Mouse (Mus musculus) limb, embryonic 13.5 days (tissue): ENCODE measurements around the gene Rptor. TPM values are rescaled to one million over a fixed set of nuclear protein-coding genes. Genes with fewer than 3 reads are reported as not detected.
A peak's percentile ranks its signal among the peaks of the same experiment; 100 is the strongest.

Source experiments
- ATAC-seq: fragments of 200-750 bp; cut with Nextera tagmentation; 2 replicates; pipeline ENCODE4 v1.8.0; 2017; ENCODE audit warnings: low read depth, moderate number of reproducible peaks, moderate TSS enrichment; ENCODE audit not compliant: low FRiP score
- H3K27ac ChIP-seq: fragments of 300-500 bp; sonication (generic); 2 replicates; pipeline ENCODE4 v1.5.1; 2015; ENCODE audit warnings: inconsistent platforms, mild to moderate bottlenecking, moderate library complexity
- H3K27me3 ChIP-seq: fragments of 300-500 bp; sonication (generic); 2 replicates; pipeline ENCODE4 v1.6.1; 2015; ENCODE audit warnings: mild to moderate bottlenecking, inconsistent platforms
- H3K36me3 ChIP-seq: fragments of 300-500 bp; sonication (generic); 2 replicates; pipeline ENCODE4 v1.6.1; 2015; ENCODE audit warnings: inconsistent platforms, mild to moderate bottlenecking, moderate library complexity
- H3K4me1 ChIP-seq: fragments of 300-500 bp; sonication (generic); 2 replicates; pipeline ENCODE4 v1.6.1; 2015; ENCODE audit warnings: inconsistent platforms
- H3K4me2 ChIP-seq: fragments of 300-500 bp; sonication (generic); replicated peaks from 2 replicates; pipeline ENCODE4 v1.6.1; 2015; ENCODE audit warnings: inconsistent platforms, mild to moderate bottlenecking, moderate library complexity
- H3K4me3 ChIP-seq: fragments of 300-500 bp; sonication (generic); 2 replicates; pipeline ENCODE4 v1.5.1; 2015; ENCODE audit warnings: moderate library complexity, mild to moderate bottlenecking, inconsistent platforms
- H3K9ac ChIP-seq: fragments of 300-500 bp; sonication (generic); 2 replicates; pipeline ENCODE4 v1.6.1; 2015; ENCODE audit warnings: mild to moderate bottlenecking, inconsistent platforms
- H3K9me3 ChIP-seq: fragments of 300-500 bp; sonication (generic); 2 replicates; pipeline ENCODE4 v1.6.1; 2016; ENCODE audit warnings: inconsistent platforms
- WGBS: fragments of 180-500 bp; shearing (Covaris S2); methylation state at CpG from one replicate; pipeline ENCODE4 v1.1.7; 2015; 5-methylcytosine and 5-hydroxymethylcytosine counted together
- polyA plus RNA-seq: library from polyadenylated mRNA; unstranded; fragments of >200 nt; fragmentation: Nextera tagmentation; extraction: Ambion mirVana; gene quantifications from 2 replicates; pipeline ENCODE4 v1.2.1, GENCODE M21; 2015

Rptor gene
- polyA plus RNA-seq, 1 experiment from 2014 or later, result 11.2 TPM

DNA sequence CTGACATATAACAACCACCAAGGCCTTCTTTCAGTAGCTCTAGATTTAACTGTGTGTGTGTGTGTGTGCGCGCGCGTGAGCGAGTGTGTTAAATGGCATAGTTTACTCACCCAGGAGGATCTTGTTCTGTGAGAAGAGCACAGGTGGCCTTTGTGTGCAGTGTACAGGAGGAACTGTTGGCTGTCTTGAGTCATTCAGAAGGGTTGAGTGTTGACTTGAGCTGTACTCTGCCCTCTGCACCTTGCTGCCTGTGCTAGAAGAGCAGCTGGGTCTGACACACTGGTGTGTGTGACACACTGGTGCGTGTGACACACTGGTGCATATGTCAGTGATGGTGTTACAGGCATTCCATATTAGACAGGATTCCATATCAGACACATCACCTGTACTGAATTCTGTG, 8.8 kb downstream of the Rptor start:
- WGBS, result 95% methylated on average over 6 of the region's 6 CpGs
- ATAC-seq, result no peak
- H3K4me2 ChIP-seq, result no peak overlapping the region
- no peak overlapping the region for H3K4me3 ChIP-seq
- no peaks in the 10 kb centered on the region for H3K9me3 ChIP-seq
- H3K36me3 ChIP-seq, result peaks cover 19% of the 10 kb centered on the region
- H3K27me3 ChIP-seq, result no peaks in the 10 kb centered on the region
- no peaks in the 10 kb centered on the region for H3K4me1 ChIP-seq
- H3K9ac ChIP-seq, result no peak overlapping the region
- H3K27ac ChIP-seq, result no peak overlapping the region

DNA sequence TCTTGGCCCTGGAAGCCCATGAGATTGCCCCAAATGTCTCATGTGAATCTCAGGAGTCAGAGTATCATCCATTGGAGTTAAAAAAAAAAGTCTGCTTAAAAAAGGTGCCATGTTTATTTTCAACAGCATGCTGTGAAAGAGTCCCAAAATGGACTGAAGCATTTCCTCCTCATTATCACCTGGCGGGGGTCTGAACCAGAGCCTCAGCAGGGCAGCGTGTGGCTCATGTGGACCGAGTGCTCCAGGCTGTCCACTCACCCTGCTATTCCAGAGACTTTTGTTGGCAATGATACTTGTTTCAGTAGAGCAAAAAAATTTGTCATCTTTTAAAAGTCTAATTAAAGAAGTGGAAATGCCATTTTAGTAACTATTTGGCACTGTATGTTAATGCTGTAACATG, 9.5 kb downstream of the Rptor start:
- no peak for ATAC-seq
- Histone ChIP-seq H3K36me3 (peaks cover 13% of the 10 kb centered on the region), H3K4me2 (no peak overlapping the region), H3K27ac (no peak overlapping the region), H3K9me3 (no peaks in the 10 kb centered on the region), H3K4me1 (no peaks in the 10 kb centered on the region), H3K4me3 (no peak overlapping the region), H3K27me3 (no peaks in the 10 kb centered on the region), H3K9ac (no peak overlapping the region)
- 51% methylated on average over 3 of the region's 3 CpGs for WGBS

DNA sequence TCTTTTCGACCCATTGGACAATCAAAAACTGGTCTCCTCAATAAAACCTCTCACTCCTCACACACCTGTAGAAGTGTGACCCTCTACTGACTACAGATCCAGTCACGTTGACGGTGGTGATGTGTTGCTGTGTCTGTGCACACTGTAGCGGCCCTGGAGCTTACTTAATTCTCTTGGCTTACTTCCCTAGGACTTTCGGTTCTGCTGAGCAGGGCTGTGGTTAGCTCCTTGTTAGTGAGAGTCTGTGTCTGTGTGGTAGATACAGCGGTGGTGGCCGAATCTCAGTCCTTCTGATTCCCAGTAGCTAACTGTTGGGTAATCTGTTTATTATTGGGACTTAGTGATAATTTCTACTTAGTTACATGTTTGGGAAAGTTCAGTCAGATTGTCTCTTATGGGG, 12.4 kb downstream of the Rptor start:
- Histone ChIP-seq H3K4me2 (no peak overlapping the region), H3K36me3 (no peaks in the 10 kb centered on the region), H3K4me3 (no peak overlapping the region), H3K4me1 (no peaks in the 10 kb centered on the region), H3K9me3 (no peaks in the 10 kb centered on the region), H3K27ac (no peak overlapping the region), H3K27me3 (no peaks in the 10 kb centered on the region), H3K9ac (no peak overlapping the region)
- no peak for ATAC-seq
- WGBS, result 83% methylated on average over 7 of the region's 7 CpGs

DNA sequence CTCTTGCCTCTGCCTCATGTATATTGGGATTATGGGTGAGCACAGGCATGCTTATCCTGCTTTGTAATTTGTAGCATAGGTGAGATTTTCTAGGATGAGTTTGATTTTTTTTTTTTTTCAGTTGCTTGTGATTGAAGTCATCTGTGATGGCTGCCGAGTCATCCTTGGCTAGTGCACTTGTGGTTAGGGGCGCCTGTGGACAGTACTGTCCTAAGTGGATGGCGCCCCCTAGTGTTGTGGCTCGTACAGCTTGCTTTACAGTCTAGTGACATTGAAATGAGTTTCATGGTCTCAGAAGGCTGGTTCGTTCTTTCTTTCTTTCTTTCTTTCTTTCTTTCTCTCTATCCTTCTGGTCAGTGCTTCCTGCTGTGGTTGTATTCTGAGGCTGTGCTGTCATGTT, 16.1 kb downstream of the Rptor start:
- peaks cover 31% of the 10 kb centered on the region for H3K4me1 ChIP-seq
- no peak for ATAC-seq
- H3K4me3 ChIP-seq, result no peak overlapping the region
- WGBS, result 51% methylated on average over 5 of the region's 5 CpGs
- no peaks in the 10 kb centered on the region for H3K36me3 ChIP-seq
- H3K9ac ChIP-seq, result no peak overlapping the region
- no peak overlapping the region for H3K27ac ChIP-seq
- H3K27me3 ChIP-seq, result no peaks in the 10 kb centered on the region
- H3K4me2 ChIP-seq, result no peak overlapping the region
- no peaks in the 10 kb centered on the region for H3K9me3 ChIP-seq

DNA sequence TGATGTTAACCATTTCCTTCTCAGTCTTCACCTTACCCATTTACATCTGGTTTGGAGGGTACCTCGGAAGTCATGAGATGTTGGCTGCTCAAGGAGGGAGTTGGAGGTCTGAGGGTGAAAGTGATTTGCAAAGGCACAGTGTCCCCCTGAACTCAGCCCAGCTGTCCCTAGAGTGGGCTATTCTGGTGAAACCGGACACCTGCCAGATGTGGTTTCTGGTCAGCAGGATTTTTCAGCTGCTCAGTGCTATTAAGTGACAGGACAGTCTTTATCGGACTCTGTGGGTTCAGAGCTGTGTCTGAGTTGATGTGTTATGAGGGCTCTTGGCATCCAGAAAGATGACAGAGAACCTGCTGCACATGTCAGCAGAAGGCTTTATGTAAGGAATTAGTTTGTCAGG, 18.6 kb downstream of the Rptor start:
- no peak overlapping the region for H3K4me3 ChIP-seq
- H3K9ac ChIP-seq, result no peak overlapping the region
- no peaks in the 10 kb centered on the region for H3K27me3 ChIP-seq
- ATAC-seq, result no peak
- no peaks in the 10 kb centered on the region for H3K36me3 ChIP-seq
- 18% methylated on average over 3 of the region's 3 CpGs for WGBS
- no peak overlapping the region for H3K27ac ChIP-seq
- peaks cover 38% of the 10 kb centered on the region for H3K4me1 ChIP-seq
- no peaks in the 10 kb centered on the region for H3K9me3 ChIP-seq
- H3K4me2 ChIP-seq, result no peak overlapping the region

DNA sequence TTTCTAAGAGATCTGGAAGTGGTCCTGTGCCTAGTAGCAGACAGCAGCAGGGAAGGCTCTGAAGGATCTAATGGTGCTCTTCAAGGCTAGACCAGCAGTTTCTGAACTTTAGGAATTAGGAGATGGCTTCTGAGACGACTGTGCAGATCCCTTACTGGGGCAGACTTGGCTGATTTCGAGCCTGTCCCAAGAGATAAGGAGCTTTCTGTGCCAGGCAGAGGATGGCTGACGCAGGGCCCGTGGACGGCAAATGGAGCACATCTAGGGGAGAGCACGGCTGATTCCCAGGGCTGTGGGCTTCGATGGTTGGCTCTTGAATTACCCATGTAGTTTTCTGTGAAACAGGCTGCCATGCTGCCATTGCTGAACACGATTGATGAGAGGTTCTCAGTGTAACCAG, 21.1 kb downstream of the Rptor start:
- Histone ChIP-seq H3K27ac (no peak overlapping the region), H3K36me3 (0 out of 2 replicates have a peak, but pooled peaks cover 4% of the 10 kb centered on the region), H3K9me3 (no peaks in the 10 kb centered on the region), H3K27me3 (no peaks in the 10 kb centered on the region), H3K4me1 (peaks cover 38% of the 10 kb centered on the region), H3K9ac (no peak overlapping the region), H3K4me2 (no peak overlapping the region), H3K4me3 (no peak overlapping the region)
- WGBS, result 83% methylated on average over 8 of the region's 8 CpGs
- no peak for ATAC-seq

DNA sequence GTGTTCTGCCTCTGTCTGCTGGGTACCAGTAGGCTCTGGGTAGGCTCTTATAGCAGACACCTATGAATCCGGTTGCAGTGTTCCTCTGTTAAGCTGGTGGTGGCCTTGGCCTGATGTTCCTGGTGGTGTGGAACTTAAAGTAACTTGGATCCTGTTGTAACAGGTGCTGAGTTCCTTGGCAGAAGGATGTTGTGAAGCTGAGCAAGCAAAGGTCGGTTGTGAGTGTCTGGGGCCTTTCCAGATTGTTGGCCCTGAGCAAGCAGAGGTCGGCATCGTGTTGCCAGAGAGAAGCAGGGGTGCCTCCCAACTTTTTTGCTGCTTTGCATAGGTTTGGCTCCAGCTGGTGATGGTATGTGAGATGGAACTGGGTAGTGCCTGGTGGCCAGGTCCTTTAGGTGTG, 21.7 kb downstream of the Rptor start:
- Histone ChIP-seq H3K27ac (no peak overlapping the region), H3K4me3 (no peak overlapping the region), H3K4me2 (no peak overlapping the region), H3K9me3 (no peaks in the 10 kb centered on the region), H3K27me3 (no peaks in the 10 kb centered on the region), H3K9ac (no peak overlapping the region), H3K36me3 (0 out of 2 replicates have a peak, but pooled peaks cover 4% of the 10 kb centered on the region), H3K4me1 (peaks cover 38% of the 10 kb centered on the region)
- no peak for ATAC-seq
- 74% methylated on average over 4 of the region's 4 CpGs for WGBS

DNA sequence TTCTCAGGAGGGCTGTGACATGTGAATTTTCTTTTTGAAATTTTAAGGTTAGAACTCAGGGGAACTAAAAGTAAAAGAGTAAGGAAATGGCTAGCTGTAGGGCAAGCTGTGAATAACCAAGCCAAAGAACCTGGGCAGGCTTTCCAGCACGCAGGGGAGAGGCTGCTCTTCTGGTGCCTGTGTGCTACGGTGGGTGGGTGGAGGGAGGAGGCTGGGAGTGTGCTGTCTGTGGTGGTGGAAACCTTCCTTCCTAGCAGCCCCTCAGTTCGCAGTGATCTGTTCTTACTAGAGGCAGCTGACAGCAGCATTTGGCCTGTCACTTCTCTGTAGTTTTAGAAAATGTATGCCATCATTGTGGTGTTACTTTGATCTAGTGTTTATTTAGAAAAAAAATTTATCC, 22.2 kb downstream of the Rptor start:
- WGBS, result 48% methylated on average over 3 of the region's 3 CpGs
- no peak overlapping the region for H3K27ac ChIP-seq
- no peaks in the 10 kb centered on the region for H3K9me3 ChIP-seq
- no peak overlapping the region for H3K4me2 ChIP-seq
- no peaks in the 10 kb centered on the region for H3K27me3 ChIP-seq
- peaks cover 43% of the 10 kb centered on the region for H3K4me1 ChIP-seq
- H3K36me3 ChIP-seq, result 0 out of 2 replicates have a peak, but pooled peaks cover 4% of the 10 kb centered on the region
- H3K9ac ChIP-seq, result no peak overlapping the region
- ATAC-seq, result no peak
- H3K4me3 ChIP-seq, result no peak overlapping the region

DNA sequence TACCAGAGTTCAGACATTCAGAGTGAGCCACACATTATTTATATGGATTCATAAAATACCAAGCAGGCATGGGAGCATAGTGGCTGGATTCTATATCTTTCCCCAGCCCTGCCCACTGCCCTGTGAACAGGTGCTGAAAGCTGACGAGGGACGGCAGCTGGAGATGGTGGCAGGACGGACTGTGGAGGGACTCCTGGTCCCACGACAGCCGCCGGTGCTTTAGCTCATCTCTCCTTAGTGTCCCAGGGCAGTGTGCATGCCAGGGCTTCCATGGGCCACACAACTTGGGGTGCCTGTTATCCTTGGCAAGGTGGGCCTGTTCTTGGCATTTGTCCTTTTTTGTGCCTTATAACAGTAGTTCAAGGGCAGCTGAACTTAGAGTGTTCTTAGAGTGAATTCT, 22.8 kb downstream of the Rptor start:
- Histone ChIP-seq H3K4me1 (peaks cover 43% of the 10 kb centered on the region), H3K4me2 (no peak overlapping the region), H3K27me3 (no peaks in the 10 kb centered on the region), H3K27ac (no peak overlapping the region), H3K36me3 (0 out of 2 replicates have a peak, but pooled peaks cover 4% of the 10 kb centered on the region), H3K9me3 (no peaks in the 10 kb centered on the region), H3K9ac (no peak overlapping the region), H3K4me3 (no peak overlapping the region)
- ATAC-seq, result peak; percentile 44
- WGBS, result 59% methylated on average over 6 of the region's 6 CpGs

DNA sequence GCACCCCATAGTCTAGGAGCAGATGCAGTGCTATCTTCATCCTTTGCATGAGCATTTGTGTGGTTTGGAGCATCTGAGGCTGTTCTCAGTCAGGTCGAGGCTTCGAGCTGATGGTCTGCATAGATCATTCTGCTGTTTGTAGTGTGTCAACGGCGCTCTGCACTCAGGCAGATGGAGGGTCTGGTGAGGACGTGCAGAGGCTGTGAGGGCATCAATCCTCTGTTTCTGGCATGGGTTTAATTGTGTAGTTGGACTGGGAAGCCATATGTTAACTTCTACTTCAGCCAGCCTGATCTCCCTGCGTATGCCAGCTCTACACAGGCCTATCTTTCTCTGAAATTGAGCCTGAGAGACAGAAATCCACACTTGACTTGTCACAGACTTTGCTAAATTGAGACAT, 23.2 kb downstream of the Rptor start:
- no peak overlapping the region for H3K27ac ChIP-seq
- WGBS, result 59% methylated on average over 6 of the region's 6 CpGs
- no peaks in the 10 kb centered on the region for H3K27me3 ChIP-seq
- H3K9ac ChIP-seq, result no peak overlapping the region
- no peak for ATAC-seq
- H3K4me1 ChIP-seq, result peaks cover 39% of the 10 kb centered on the region
- H3K4me2 ChIP-seq, result no peak overlapping the region
- no peaks in the 10 kb centered on the region for H3K9me3 ChIP-seq
- 0 out of 2 replicates have a peak, but pooled peaks cover 4% of the 10 kb centered on the region for H3K36me3 ChIP-seq
- H3K4me3 ChIP-seq, result no peak overlapping the region

DNA sequence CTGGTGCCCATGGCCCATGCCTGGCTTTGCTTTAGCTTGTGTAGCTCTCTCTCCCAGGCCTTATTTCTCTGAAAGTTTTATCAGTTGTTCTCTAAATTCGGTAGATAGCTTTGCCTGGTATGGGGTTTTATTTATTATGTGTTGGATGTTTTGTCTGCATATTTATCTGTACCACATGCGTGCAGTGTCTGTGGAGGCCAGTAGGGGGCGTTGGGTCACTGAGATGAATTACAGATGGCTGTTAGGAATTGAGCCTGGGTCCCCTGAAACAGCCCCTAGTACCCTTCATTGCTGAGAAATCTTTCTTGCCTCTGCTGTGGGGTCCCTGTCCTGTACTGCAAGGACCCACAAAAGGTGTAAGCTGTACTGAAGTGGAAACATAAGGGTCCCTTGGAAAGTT, 24.5 kb downstream of the Rptor start:
- 0 out of 2 replicates have a peak, but pooled peaks cover 4% of the 10 kb centered on the region for H3K36me3 ChIP-seq
- ATAC-seq, result no peak
- H3K9me3 ChIP-seq, result no peaks in the 10 kb centered on the region
- no peak overlapping the region for H3K4me3 ChIP-seq
- no peak overlapping the region for H3K27ac ChIP-seq
- WGBS, result 65% methylated on average over 3 of the region's 3 CpGs
- no peak overlapping the region for H3K4me2 ChIP-seq
- peaks cover 26% of the 10 kb centered on the region for H3K4me1 ChIP-seq
- H3K9ac ChIP-seq, result no peak overlapping the region
- no peaks in the 10 kb centered on the region for H3K27me3 ChIP-seq

DNA sequence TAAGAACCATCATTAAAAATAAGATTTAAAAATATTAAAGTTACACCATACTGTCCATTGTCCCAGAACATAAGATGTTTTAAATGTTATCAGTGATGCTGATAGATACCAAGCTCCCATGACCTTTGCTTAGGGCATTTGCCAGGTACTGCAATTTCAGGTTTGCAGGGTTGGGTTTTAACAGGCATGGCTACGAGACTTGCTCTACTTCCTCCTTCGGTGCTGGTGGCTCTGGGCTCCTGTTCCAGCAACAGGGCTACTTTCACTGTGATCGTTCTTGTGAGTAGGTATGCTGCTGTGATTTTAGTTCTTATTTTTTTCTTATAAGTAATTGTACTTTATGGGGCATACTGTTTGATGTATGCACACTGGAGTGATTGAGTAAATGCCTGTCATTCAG, 26.4 kb downstream of the Rptor start:
- H3K4me1 ChIP-seq, result peaks cover 13% of the 10 kb centered on the region
- H3K4me3 ChIP-seq, result no peak overlapping the region
- H3K27me3 ChIP-seq, result no peaks in the 10 kb centered on the region
- H3K9ac ChIP-seq, result no peak overlapping the region
- no peaks in the 10 kb centered on the region for H3K9me3 ChIP-seq
- no peak overlapping the region for H3K27ac ChIP-seq
- 0 out of 2 replicates have a peak, but pooled peaks cover 4% of the 10 kb centered on the region for H3K36me3 ChIP-seq
- WGBS, result 82% methylated on average over 3 of the region's 3 CpGs
- ATAC-seq, result no peak
- no peak overlapping the region for H3K4me2 ChIP-seq

DNA sequence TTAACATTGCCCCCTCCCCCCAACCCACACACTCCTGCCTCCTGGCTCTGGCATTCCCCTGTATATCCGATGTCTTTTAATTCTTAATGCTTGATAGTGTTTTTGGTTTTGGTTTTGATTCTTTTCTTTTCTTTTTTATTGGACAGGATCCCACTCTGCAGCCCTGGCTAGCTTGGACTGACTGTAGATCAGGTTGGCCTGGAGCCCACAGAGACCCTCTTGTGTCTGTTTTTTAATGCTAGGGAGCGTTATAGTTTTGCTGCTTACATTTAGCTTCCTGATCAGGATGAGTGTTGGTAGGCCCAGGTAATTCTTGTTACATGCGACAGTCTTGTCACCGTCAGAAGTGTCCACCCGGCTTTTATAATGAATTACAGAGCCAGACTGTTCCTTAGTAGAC, 27.6 kb downstream of the Rptor start:
- Histone ChIP-seq H3K27me3 (no peaks in the 10 kb centered on the region), H3K4me1 (peaks cover 13% of the 10 kb centered on the region), H3K36me3 (0 out of 2 replicates have a peak, but pooled peaks cover 4% of the 10 kb centered on the region), H3K9me3 (no peaks in the 10 kb centered on the region), H3K27ac (no peak overlapping the region), H3K4me3 (no peak overlapping the region), H3K9ac (no peak overlapping the region), H3K4me2 (no peak overlapping the region)
- no peak for ATAC-seq
- 73% methylated on average over 5 of the region's 5 CpGs for WGBS
